Mouse (Mus musculus): Measurements from ENCODE around the gene Mapk11.

GRCm38 (mm10) chr15:89173024-89173905 lies 23.8 kb upstream of the Mapk11 start:
- no peak; the same call in 1 of the 2 replicates for TF ChIP-seq CTCF (IDR thresholded peaks at IDR 0.05; ENCODE audit: low read depth)
- TF ChIP-seq EP300 (IDR thresholded peaks at IDR 0.05; ENCODE audit: low read depth), result no peak

Data from heart, postnatal 0 days (tissue).